Mouse (Mus musculus) limb, embryonic 15.5 days (tissue): Measurements from ENCODE around the gene Nol6. TPM values are rescaled to one million over a fixed set of nuclear protein-coding genes. Genes with fewer than 3 reads are reported as not detected.

Experiments
- ATAC-seq: fragments of 200-750 bp; cut with Nextera tagmentation; 2 replicates; pipeline ENCODE4 v1.8.0; 2017; ENCODE audit warnings: low read depth, moderate TSS enrichment; ENCODE audit not compliant: insufficient number of reproducible peaks, low FRiP score, low TSS enrichment
- H3K27ac ChIP-seq: fragments of 300-500 bp; sonication (generic); 2 replicates; pipeline ENCODE4 v1.5.1; 2015; ENCODE audit warnings: moderate library complexity, mild to moderate bottlenecking, inconsistent platforms
- H3K27me3 ChIP-seq: fragments of 300-500 bp; sonication (generic); 2 replicates; pipeline ENCODE4 v1.6.1; 2015; ENCODE audit warnings: inconsistent platforms
- H3K36me3 ChIP-seq: fragments of 300-500 bp; sonication (generic); 2 replicates; pipeline ENCODE4 v1.6.1; 2015; ENCODE audit warnings: inconsistent platforms
- H3K4me1 ChIP-seq: fragments of 300-500 bp; sonication (generic); 2 replicates; pipeline ENCODE4 v1.6.1; 2015; ENCODE audit warnings: inconsistent platforms
- H3K4me2 ChIP-seq: fragments of 300-500 bp; sonication (generic); 2 replicates; pipeline ENCODE4 v1.6.1; 2015; ENCODE audit warnings: mild to moderate bottlenecking, inconsistent platforms
- H3K4me3 ChIP-seq: fragments of 300-500 bp; sonication (generic); 2 replicates; pipeline ENCODE4 v1.5.1; 2015; ENCODE audit warnings: mild to moderate bottlenecking, inconsistent platforms
- H3K9ac ChIP-seq: fragments of 300-500 bp; sonication (generic); 2 replicates; pipeline ENCODE4 v1.6.1; 2015; ENCODE audit warnings: inconsistent platforms
- H3K9me3 ChIP-seq: fragments of 300-500 bp; sonication (generic); 2 replicates; pipeline ENCODE4 v1.6.1; 2016; ENCODE audit warnings: inconsistent platforms
- WGBS: fragments of 180-500 bp; shearing (Covaris S2); methylation state at CpG from one replicate; pipeline ENCODE4 v1.1.7; 2015; 5-methylcytosine and 5-hydroxymethylcytosine counted together
- polyA plus RNA-seq: library from polyadenylated mRNA; unstranded; fragments of >200 nt; fragmentation: Nextera tagmentation; extraction: Ambion mirVana; gene quantifications from 2 replicates; pipeline ENCODE4 v1.2.1, GENCODE M21; 2015

Gene Nol6
- 26.5 and 27.1 TPM in 2 replicates for polyA plus RNA-seq

- peak; percentile 99 for ATAC-seq
- Histone ChIP-seq H3K36me3 (peaks cover 35% of the 10 kb centered on the region), H3K4me3 (peak within 1 kb of the TSS; percentile 72), H3K27me3 (no peaks in the 10 kb centered on the region), H3K9ac (peak within 1 kb of the TSS; percentile 64), H3K9me3 (no peaks in the 10 kb centered on the region), H3K27ac (no peak within 1 kb of the TSS; the same call in 1 of the 2 replicates), H3K4me1 (peaks cover 5% of the 10 kb centered on the region; the same call in 1 of the 2 replicates), H3K4me2 (peak within 1 kb of the TSS; percentile 76)
- under 1% methylated on average over 29 of the region's 29 CpGs for WGBS
Measured at GRCm38 (mm10) chr4:41124180-41124951, at the start of gene Nol6. Gene Nol6 (minus strand): TSS chr4:41124455.

DNA sequence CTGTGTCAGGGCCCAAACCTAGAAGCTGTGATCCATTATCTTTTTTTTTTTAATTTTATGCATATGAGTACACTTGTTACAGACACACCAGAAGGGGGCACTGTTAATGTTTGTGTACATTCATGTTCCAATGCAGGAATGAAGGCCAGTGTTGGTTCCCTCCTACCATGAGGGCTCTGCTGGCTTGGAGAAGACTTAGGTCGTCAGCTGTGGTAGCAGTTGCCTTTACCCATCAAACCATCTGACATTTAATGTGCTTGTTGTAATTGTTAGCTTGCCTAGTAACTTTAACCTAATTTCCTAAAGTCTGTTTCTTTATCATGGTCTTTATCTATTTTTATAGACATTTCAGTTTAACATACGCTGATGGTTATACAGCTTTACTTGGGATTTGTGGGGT lies 46.7 kb upstream of the Nol6 start:
- Histone ChIP-seq H3K4me2 (no peak overlapping the region), H3K27ac (no peak overlapping the region), H3K4me1 (no peaks in the 10 kb centered on the region), H3K27me3 (no peaks in the 10 kb centered on the region), H3K36me3 (peaks cover 24% of the 10 kb centered on the region), H3K4me3 (no peak overlapping the region), H3K9me3 (no peaks in the 10 kb centered on the region), H3K9ac (no peak overlapping the region)
- no peak for ATAC-seq
- WGBS = 70% methylated on average over 2 of the region's 2 CpGs

DNA sequence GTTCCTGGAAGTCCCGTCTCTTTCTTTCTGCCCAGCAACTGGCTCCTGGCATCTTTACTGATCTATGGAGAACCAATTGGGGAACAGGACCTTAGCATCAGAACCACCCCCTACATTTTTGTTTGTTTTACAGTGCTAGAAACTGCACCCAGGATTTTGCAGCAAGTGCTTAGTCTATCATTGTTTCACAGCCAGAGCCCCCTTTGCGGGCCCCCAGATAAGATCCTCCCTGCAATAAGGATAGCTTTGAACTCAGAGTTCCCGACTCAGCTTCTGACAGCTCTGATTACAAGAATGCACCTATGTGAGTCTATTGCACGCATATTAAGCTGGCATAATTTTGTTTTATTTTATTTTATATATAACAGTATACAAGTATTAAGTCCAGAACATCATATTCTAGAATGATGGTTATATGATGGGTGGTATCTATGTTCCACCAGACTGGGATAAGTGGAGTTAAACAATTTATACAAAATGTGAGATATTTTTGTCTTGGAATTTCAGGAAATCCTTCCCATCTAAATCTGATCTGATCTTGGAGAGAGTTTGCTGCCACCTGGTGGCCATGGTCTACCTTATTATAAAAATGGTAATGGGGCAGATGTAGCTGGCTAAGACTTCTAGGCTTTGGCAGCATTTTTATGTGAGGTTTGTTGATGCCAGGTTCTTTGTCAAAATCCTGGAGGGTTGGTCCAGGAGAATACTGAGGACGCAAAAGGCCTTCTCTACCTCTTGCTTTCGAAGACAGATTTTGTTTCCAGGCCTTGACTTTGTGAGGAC lies 41.6 kb upstream of the Nol6 start:
- H3K4me2 ChIP-seq = no peak overlapping the region
- H3K4me3 ChIP-seq = no peak overlapping the region
- no peaks in the 10 kb centered on the region for H3K9me3 ChIP-seq
- peak overlapping the region; percentile 47; the same call in 1 of the 2 replicates for H3K27ac ChIP-seq
- H3K36me3 ChIP-seq = peaks cover 15% of the 10 kb centered on the region
- 69% methylated on average over 6 of the region's 6 CpGs for WGBS
- H3K27me3 ChIP-seq = no peaks in the 10 kb centered on the region
- ATAC-seq = no peak
- no peak overlapping the region for H3K9ac ChIP-seq
- peaks cover 4% of the 10 kb centered on the region for H3K4me1 ChIP-seq

GRCm38 (mm10) chr4:41164974-41165373 lies 40.7 kb upstream of the Nol6 start:
- no peak overlapping the region for H3K4me3 ChIP-seq
- peaks cover 4% of the 10 kb centered on the region for H3K4me1 ChIP-seq
- 21% methylated on average over 2 of the region's 2 CpGs for WGBS
- ATAC-seq = no peak
- peaks cover 12% of the 10 kb centered on the region for H3K36me3 ChIP-seq
- no peaks in the 10 kb centered on the region for H3K27me3 ChIP-seq
- no peak overlapping the region for H3K4me2 ChIP-seq
- H3K27ac ChIP-seq = peak overlapping the region; percentile 47; the same call in 1 of the 2 replicates
- no peak overlapping the region for H3K9ac ChIP-seq
- H3K9me3 ChIP-seq = no peaks in the 10 kb centered on the region

- peaks cover 4% of the 10 kb centered on the region for H3K4me1 ChIP-seq
- H3K9ac ChIP-seq = no peak overlapping the region
- H3K4me3 ChIP-seq = no peak overlapping the region
- H3K27me3 ChIP-seq = no peaks in the 10 kb centered on the region
- no peak for ATAC-seq
- 95% methylated on average over 3 of the region's 3 CpGs for WGBS
- no peak overlapping the region for H3K4me2 ChIP-seq
- no peaks in the 10 kb centered on the region for H3K36me3 ChIP-seq
- H3K27ac ChIP-seq = no peak overlapping the region
- no peaks in the 10 kb centered on the region for H3K9me3 ChIP-seq
Measured at GRCm38 (mm10) chr4:41161232-41161631, 37.0 kb upstream of the Nol6 start.

DNA sequence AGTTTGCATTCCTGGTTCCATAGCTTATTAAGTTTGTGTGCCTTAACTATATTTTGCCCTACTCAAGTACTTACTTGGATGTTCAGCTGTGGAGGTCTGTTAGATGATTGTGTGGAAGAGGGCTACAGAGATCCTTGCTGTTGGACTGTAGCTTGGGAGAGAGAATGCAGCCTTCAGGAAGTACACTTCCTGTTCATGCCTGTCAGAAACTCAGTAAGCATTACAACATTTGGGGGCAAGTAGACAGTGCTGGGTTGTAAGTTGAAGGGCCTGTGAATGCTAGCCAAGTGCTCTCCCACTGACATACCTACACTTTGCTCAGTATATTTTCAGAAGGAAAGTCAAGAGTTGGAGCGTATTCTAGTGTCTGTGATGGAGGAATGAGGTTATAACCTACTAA lies 34.0 kb upstream of the Nol6 start:
- Histone ChIP-seq H3K36me3 (no peaks in the 10 kb centered on the region), H3K4me2 (no peak overlapping the region), H3K4me1 (no peaks in the 10 kb centered on the region), H3K9ac (no peak overlapping the region), H3K27me3 (no peaks in the 10 kb centered on the region), H3K27ac (no peak overlapping the region), H3K4me3 (no peak overlapping the region), H3K9me3 (no peaks in the 10 kb centered on the region)
- WGBS = 96% methylated on average over 1 of the region's 1 CpGs
- ATAC-seq = no peak

- no peak for ATAC-seq
- no peaks in the 10 kb centered on the region for H3K4me1 ChIP-seq
- WGBS = 80% methylated on average over 9 of the region's 9 CpGs
- H3K4me2 ChIP-seq = no peak overlapping the region
- H3K36me3 ChIP-seq = no peaks in the 10 kb centered on the region
- H3K27ac ChIP-seq = no peak overlapping the region
- H3K9ac ChIP-seq = no peak overlapping the region
- H3K27me3 ChIP-seq = no peaks in the 10 kb centered on the region
- H3K9me3 ChIP-seq = no peaks in the 10 kb centered on the region
- H3K4me3 ChIP-seq = no peak overlapping the region
Measured at GRCm38 (mm10) chr4:41156961-41157360, 32.7 kb upstream of the Nol6 start.

- ATAC-seq = no peak
Measured at GRCm38 (mm10) chr4:41153146-41153545, 28.9 kb upstream of the Nol6 start.

GRCm38 (mm10) chr4:41151186-41151585 lies 26.9 kb upstream of the Nol6 start:
- no peaks in the 10 kb centered on the region for H3K36me3 ChIP-seq
- no peak for ATAC-seq
- no peaks in the 10 kb centered on the region for H3K9me3 ChIP-seq
- H3K4me2 ChIP-seq = no peak overlapping the region
- no peaks in the 10 kb centered on the region for H3K4me1 ChIP-seq
- H3K27ac ChIP-seq = no peak overlapping the region
- no peak overlapping the region for H3K9ac ChIP-seq
- 91% methylated on average over 7 of the region's 7 CpGs for WGBS
- no peak overlapping the region for H3K4me3 ChIP-seq
- H3K27me3 ChIP-seq = no peaks in the 10 kb centered on the region

More at GRCm38 (mm10) chr4:41153146-41153545, 28.9 kb upstream of the Nol6 start:
- no peak overlapping the region for H3K9ac ChIP-seq
- H3K4me3 ChIP-seq = no peak overlapping the region
- H3K27me3 ChIP-seq = no peaks in the 10 kb centered on the region
- H3K9me3 ChIP-seq = no peaks in the 10 kb centered on the region
- no peaks in the 10 kb centered on the region for H3K4me1 ChIP-seq
- H3K27ac ChIP-seq = no peak overlapping the region
- H3K4me2 ChIP-seq = no peak overlapping the region
- H3K36me3 ChIP-seq = no peaks in the 10 kb centered on the region
- 77% methylated on average over 3 of the region's 3 CpGs for WGBS

DNA sequence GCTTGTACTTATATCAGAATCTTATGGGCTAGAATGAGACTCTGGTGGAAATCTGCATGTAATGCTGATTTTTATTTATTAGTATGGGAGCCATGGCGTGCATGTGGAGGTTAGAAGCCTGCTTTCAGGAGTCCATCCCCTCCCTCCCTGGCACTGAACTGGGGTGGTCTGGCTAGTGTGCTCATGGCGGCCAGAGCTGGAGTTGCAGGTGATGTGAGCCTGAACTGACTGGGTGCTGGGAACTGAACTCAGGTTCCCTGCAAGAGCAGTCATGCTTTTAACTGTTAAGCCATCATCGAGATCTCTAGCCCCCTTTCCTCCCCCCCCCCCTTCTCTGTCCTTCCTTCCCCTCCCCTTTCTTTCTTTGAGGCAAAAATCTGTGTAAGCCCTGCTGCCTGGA lies 25.6 kb upstream of the Nol6 start:
- H3K27ac ChIP-seq = no peak overlapping the region
- H3K9ac ChIP-seq = no peak overlapping the region
- no peak for ATAC-seq
- no peaks in the 10 kb centered on the region for H3K36me3 ChIP-seq
- no peak overlapping the region for H3K4me3 ChIP-seq
- WGBS = 77% methylated on average over 3 of the region's 3 CpGs
- no peaks in the 10 kb centered on the region for H3K27me3 ChIP-seq
- H3K4me2 ChIP-seq = no peak overlapping the region
- H3K9me3 ChIP-seq = no peaks in the 10 kb centered on the region
- no peaks in the 10 kb centered on the region for H3K4me1 ChIP-seq

DNA sequence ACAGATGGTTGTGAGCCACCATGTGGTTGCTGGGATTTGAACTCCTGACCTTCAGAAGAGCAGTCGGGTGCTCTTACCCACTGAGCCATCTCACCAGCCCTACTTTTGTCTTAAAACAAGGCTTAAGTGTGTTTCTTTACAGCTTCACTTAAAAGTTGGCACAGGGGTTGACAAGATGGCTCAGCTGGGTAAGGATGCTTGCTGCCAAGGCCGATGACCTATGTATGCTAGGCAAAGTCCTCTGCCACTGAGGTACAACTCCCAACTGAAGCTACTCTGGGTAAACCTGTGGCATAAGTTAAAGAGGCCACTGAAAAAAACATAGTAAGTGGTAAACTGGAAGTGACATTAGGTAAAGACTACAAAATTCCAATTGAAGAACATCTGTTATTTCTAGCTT lies 18.3 kb upstream of the Nol6 start:
- Histone ChIP-seq H3K9ac (no peak overlapping the region), H3K4me2 (no peak overlapping the region), H3K4me3 (no peak overlapping the region), H3K27ac (no peak overlapping the region), H3K27me3 (no peaks in the 10 kb centered on the region), H3K4me1 (no peaks in the 10 kb centered on the region), H3K36me3 (peaks cover 25% of the 10 kb centered on the region), H3K9me3 (no peaks in the 10 kb centered on the region)
- 89% methylated on average over 2 of the region's 2 CpGs for WGBS
- no peak for ATAC-seq

- WGBS = 86% methylated on average over 6 of the region's 6 CpGs
- H3K9me3 ChIP-seq = no peaks in the 10 kb centered on the region
- H3K4me2 ChIP-seq = no peak overlapping the region
- H3K27ac ChIP-seq = no peak overlapping the region
- H3K9ac ChIP-seq = no peak overlapping the region
- no peaks in the 10 kb centered on the region for H3K27me3 ChIP-seq
- peaks cover 25% of the 10 kb centered on the region for H3K36me3 ChIP-seq
- ATAC-seq = no peak
- no peak overlapping the region for H3K4me3 ChIP-seq
- H3K4me1 ChIP-seq = no peaks in the 10 kb centered on the region
Measured at GRCm38 (mm10) chr4:41140174-41140875, 16.1 kb upstream of the Nol6 start.
